In genomic region chr2:143837291-143837701, GRCm38 (mm10) we compare ENCODE assay signal across 8 mouse cellular contexts. TPM values are rescaled to one million over a fixed set of nuclear protein-coding genes. Genes with fewer than 3 reads are reported as not detected.
DNase-seq lines count a peak whose midpoint lies in the region; ATAC-seq lines count a peak whose summit lies in the region.

No protein-coding gene starts in this region.

- 2% methylated on average over 8 of the region's 8 CpGs for WGBS in hindbrain, embryonic 12.5 days

- H3K9me3 ChIP-seq in hindbrain, embryonic 12.5 days (replicated peaks): no peaks in the 10 kb centered on the region

- 0 out of 2 replicates have a peak overlapping the region, but pooled peaks have one; percentile 23 for H3K9ac ChIP-seq in hindbrain, embryonic 12.5 days

- ATAC-seq in frontal cortex, adult (ENCODE audit: low TSS enrichment): peak; percentile 88
- peak; percentile 66 for ATAC-seq in hindbrain, embryonic 12.5 days (ENCODE audit: low FRiP score)

- H3K4me1 ChIP-seq in hindbrain, embryonic 12.5 days: 0 out of 2 replicates have a peak, but pooled peaks cover 4% of the 10 kb centered on the region

- peak overlapping the region; percentile 17; the same call in 1 of the 2 replicates for H3K4me3 ChIP-seq in hindbrain, embryonic 12.5 days

- no peak overlapping the region for H3K27ac ChIP-seq in hindbrain, embryonic 12.5 days

- no peaks in the 10 kb centered on the region for H3K36me3 ChIP-seq in hindbrain, embryonic 12.5 days

- peak; percentile 61 for DNase-seq in MEL-GATA-1-ER (ENCODE audit: extremely low read depth, low read depth)
- peak; percentile 72 for DNase-seq in cerebellum, adult 8-10 months
- DNase-seq in layer of hippocampus, postnatal 10 days (ENCODE audit: low spot score in 2 of 2): peak; percentile 78 to 83
- peak; percentile 85 for DNase-seq in lung, postnatal 10 days
- DNase-seq in ovary, postnatal 36 days (ENCODE audit: low spot score): peak; percentile 40
- peak; percentile 71 for DNase-seq in thymus, postnatal 25 days

- H3K27me3 ChIP-seq in hindbrain, embryonic 12.5 days: no peaks in the 10 kb centered on the region

- peak overlapping the region; percentile 46 for H3K4me2 ChIP-seq in hindbrain, embryonic 12.5 days (replicated peaks)

RNA-seq across cellular contexts. Expression of gene Bfsp1, which starts 25.7 kb away (rescaled TPM):
- 2.3 and 2.4 TPM in 2 replicates for polyA plus RNA-seq in hindbrain, embryonic 12.5 days (2016; fragmentation: Nextera tagmentation; extraction: Ambion mirVana)
- 1 to 10 TPM; 5.0 TPM for total RNA-seq in layer of hippocampus, postnatal 10 days (2021)
